Mouse (Mus musculus) heart, adult 2 months (tissue): ENCODE data around the gene Akr1b7. TPM values are rescaled to one million over a fixed set of nuclear protein-coding genes. Genes with fewer than 3 reads are reported as not detected.

Source experiments
- DNase-seq, 2 experiments: peaks; one replicate each; pipeline ENCODE4 v3.0.0; 2021
- H3K27ac ChIP-seq: fragments of 200-600 bp; 2 replicates; pipeline ENCODE4 v1.8.1; 2022
- H3K27me3 ChIP-seq: fragments of 200-500 bp; 2 replicates; pipeline ENCODE4 v1.6.1; 2012; ENCODE audit warnings: mild to moderate bottlenecking, low read length, inconsistent platforms, mixed read lengths; ENCODE audit not compliant: control insufficient read depth, insufficient read depth
- H3K36me3 ChIP-seq: fragments of 200-500 bp; 2 replicates; pipeline ENCODE4 v1.6.1; 2012; ENCODE audit warnings: low read length, inconsistent platforms; ENCODE audit not compliant: control insufficient read depth, insufficient read depth
- H3K4me1 ChIP-seq: fragments of 200-500 bp; 2 replicates; pipeline ENCODE4 v1.6.1; 2011; ENCODE audit warnings: low read length; ENCODE audit not compliant: control insufficient read depth, insufficient read depth
- H3K4me3 ChIP-seq: fragments of 200-600 bp; 2 replicates; pipeline ENCODE4 v1.8.1; 2022
- H3K79me2 ChIP-seq: fragments of 200-500 bp; replicated peaks from 2 replicates; pipeline ENCODE4 v1.6.1; 2012; ENCODE audit warnings: mild to moderate bottlenecking, inconsistent platforms, low read length, moderate library complexity, mixed read lengths; ENCODE audit not compliant: control insufficient read depth, insufficient read depth
- H3K9ac ChIP-seq: fragments of 200-500 bp; 2 replicates; pipeline ENCODE4 v1.6.1; 2012; ENCODE audit warnings: low read depth, mild to moderate bottlenecking, control low read depth, inconsistent platforms, low read length, mixed read lengths
- CTCF ChIP-seq: fragments of 200-600 bp; IDR thresholded peaks from 2 replicates; pipeline ENCODE4 v1.8.1; 2022; ENCODE audit warnings: antibody characterized with exemption, mild to moderate bottlenecking, moderate library complexity
- EP300 ChIP-seq: fragments of 200-500 bp; IDR thresholded peaks from 2 replicates; pipeline ENCODE4 v1.6.1; 2011; ENCODE audit warnings: low read depth, low read length, control low read depth; ENCODE audit not compliant: insufficient read depth
- POLR2A ChIP-seq: fragments of 200-500 bp; IDR thresholded peaks from 2 replicates; pipeline ENCODE4 v1.6.1; 2011; ENCODE audit warnings: mild to moderate bottlenecking, low read depth, low read length, control low read depth; ENCODE audit not compliant: insufficient read depth
- WGBS: fragments of 180-500 bp; shearing (Covaris S2); methylation state at CpG from one replicate; pipeline ENCODE4 v1.1.7; 2018; 5-methylcytosine and 5-hydroxymethylcytosine counted together
- intact Hi-C: fragments of 180-260 bp; cut with DNase I; formaldehyde crosslinking; loops from one replicate; pipeline ENCODE4 v1.15.1; 2025
- polyA plus RNA-seq: library from polyadenylated mRNA; depleted of rRNA; stranded (reverse); fragments of >200 nt; gene quantifications from 2 replicates; pipeline ENCODE4 v1.2.3, GENCODE M21; 2012
- total RNA-seq, 2 experiments: library from RNA; stranded (reverse); gene quantifications; 2 replicates each; pipeline ENCODE4 v1.2.3; 2021

Gene Akr1b7
- total and polyA plus RNA-seq, 3 experiments: not detected

- TF ChIP-seq CTCF (no peak), POLR2A (no peak), EP300 (no peak)
- Histone ChIP-seq H3K27ac (no peak overlapping the region), H3K36me3 (no peaks in the 10 kb centered on the region), H3K4me3 (no peak overlapping the region), H3K4me1 (no peaks in the 10 kb centered on the region), H3K79me2 (no peaks in the 10 kb centered on the region), H3K9ac (no peak overlapping the region), H3K27me3 (no peaks in the 10 kb centered on the region)
- intact Hi-C loops: no loop called here
- WGBS: 100% methylated on average over 2 of the region's 2 CpGs
- DNase-seq: no peak
Measured at GRCm38 (mm10) chr6:34416521-34416920, 4.4 kb downstream of the Akr1b7 start.

- TF ChIP-seq EP300 (no peak), POLR2A (no peak), CTCF (no peak)
Measured at GRCm38 (mm10) chr6:34419071-34419470, 6.9 kb downstream of the Akr1b7 start.

GRCm38 (mm10) chr6:34439006-34439405 is 26.9 kb downstream of the Akr1b7 start:
- H3K36me3 ChIP-seq: no peaks in the 10 kb centered on the region
- 68% methylated on average over 2 of the region's 2 CpGs for WGBS

More at GRCm38 (mm10) chr6:34419071-34419470, 6.9 kb downstream of the Akr1b7 start:
- Histone ChIP-seq H3K9ac (no peak overlapping the region), H3K4me3 (no peak overlapping the region), H3K27ac (no peak overlapping the region), H3K27me3 (no peaks in the 10 kb centered on the region), H3K79me2 (no peaks in the 10 kb centered on the region), H3K4me1 (no peaks in the 10 kb centered on the region), H3K36me3 (no peaks in the 10 kb centered on the region)
- DNase-seq: no peak
- intact Hi-C loops: no loop called here

GRCm38 (mm10) chr6:34441556-34442257 is 29.6 kb downstream of the Akr1b7 start:
- 44% methylated on average over 9 of the region's 9 CpGs for WGBS
- intact Hi-C loops: no loop called here

More at GRCm38 (mm10) chr6:34439006-34439405, 26.9 kb downstream of the Akr1b7 start:
- H3K9ac ChIP-seq: no peak overlapping the region
- no peak for TF ChIP-seq EP300
- TF ChIP-seq POLR2A: no peak
- TF ChIP-seq CTCF: no peak
- no peaks in the 10 kb centered on the region for H3K27me3 ChIP-seq
- no peak overlapping the region for H3K4me3 ChIP-seq
- H3K4me1 ChIP-seq: no peaks in the 10 kb centered on the region
- intact Hi-C loops: no loop called here
- no peak overlapping the region for H3K27ac ChIP-seq
- H3K79me2 ChIP-seq: no peaks in the 10 kb centered on the region
- DNase-seq: no peak

GRCm38 (mm10) chr6:34443791-34444190 is 31.7 kb downstream of the Akr1b7 start:
- Histone ChIP-seq H3K9ac (no peak overlapping the region), H3K36me3 (no peaks in the 10 kb centered on the region), H3K79me2 (no peaks in the 10 kb centered on the region), H3K27me3 (no peaks in the 10 kb centered on the region), H3K27ac (no peak overlapping the region), H3K4me1 (no peaks in the 10 kb centered on the region), H3K4me3 (no peak overlapping the region)
- intact Hi-C loops: no loop called here
- 41% methylated on average over 2 of the region's 2 CpGs for WGBS
- DNase-seq: no peak
- TF ChIP-seq POLR2A (no peak), EP300 (no peak), CTCF (no peak)

More at GRCm38 (mm10) chr6:34441556-34442257, 29.6 kb downstream of the Akr1b7 start:
- no peaks in the 10 kb centered on the region for H3K79me2 ChIP-seq
- H3K4me1 ChIP-seq: no peaks in the 10 kb centered on the region
- H3K4me3 ChIP-seq: no peak overlapping the region
- no peaks in the 10 kb centered on the region for H3K27me3 ChIP-seq
- H3K36me3 ChIP-seq: no peaks in the 10 kb centered on the region
- H3K27ac ChIP-seq: no peak overlapping the region
- H3K9ac ChIP-seq: no peak overlapping the region
- TF ChIP-seq EP300: no peak
- no peak for DNase-seq

- no peaks in the 10 kb centered on the region for H3K36me3 ChIP-seq
- no peaks in the 10 kb centered on the region for H3K4me1 ChIP-seq
- no peak overlapping the region for H3K9ac ChIP-seq
- H3K27me3 ChIP-seq: no peaks in the 10 kb centered on the region
- WGBS: 3% methylated on average over 2 of the region's 2 CpGs
- H3K79me2 ChIP-seq: no peaks in the 10 kb centered on the region
- H3K27ac ChIP-seq: no peak overlapping the region
- TF ChIP-seq EP300 (no peak), POLR2A (no peak), CTCF (peak; percentile 97)
- peak; percentile 48 to 67 for DNase-seq
- no peak overlapping the region for H3K4me3 ChIP-seq
- intact Hi-C loops: loop anchor here (1.0 to 5.0 kb wide), 4 partner anchors 77 to 309 kb away; no protein-coding TSS in a partner anchor
Measured at GRCm38 (mm10) chr6:34447961-34448360, 35.8 kb downstream of the Akr1b7 start.
